Mouse (Mus musculus): Measurements from ENCODE around the gene Zfp954. TPM values are rescaled to one million over a fixed set of nuclear protein-coding genes. Genes with fewer than 3 reads are reported as not detected.

Zfp954 gene
- polyA plus RNA-seq (2017; shearing (Covaris generic)): 10 to 100 TPM; 24.7 to 37.2 (median 30.6) TPM

DNA sequence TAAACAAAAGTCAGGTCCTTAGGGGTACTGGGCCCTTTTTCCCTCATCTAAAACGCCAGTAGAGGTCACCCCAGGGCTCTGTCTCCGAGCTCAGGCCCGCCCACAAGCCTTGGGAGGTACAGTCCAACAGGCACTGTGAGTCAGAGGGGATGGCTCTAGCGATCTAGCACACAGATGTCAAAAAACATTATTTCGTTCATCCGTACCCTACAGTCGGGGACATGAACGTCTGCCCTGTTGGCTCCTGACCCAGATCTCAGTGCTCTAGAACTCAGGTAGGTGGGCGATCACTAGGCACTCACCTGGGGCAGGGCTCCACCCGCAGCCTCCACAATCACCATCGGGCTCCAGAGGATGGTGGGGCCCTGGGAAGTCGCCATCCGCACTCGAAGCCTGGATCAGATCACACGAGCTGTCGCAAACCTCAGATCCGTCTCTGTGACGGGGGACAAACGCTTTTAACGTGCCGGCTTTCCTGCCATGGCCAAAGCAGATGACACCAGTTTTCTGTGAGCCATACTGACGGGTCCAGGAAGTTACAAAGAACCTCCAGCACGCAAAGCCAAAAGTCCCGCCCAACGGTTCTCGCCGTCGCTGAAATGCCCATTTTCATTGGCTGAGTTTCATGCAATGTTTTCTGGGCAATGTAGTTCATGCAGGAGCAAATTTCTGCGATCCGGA lies at the start of gene Zfp954:
Zfp954 (minus strand) TSS at position 568 of the 681 bp plus-strand sequence.
- peak; percentile 94 for ATAC-seq

- ATAC-seq: no peak
Measured at GRCm38 (mm10) chr7:7145991-7146608, 24.8 kb upstream of the Zfp954 start.

GRCm38 (mm10) chr7:7144215-7144614 lies 22.9 kb upstream of the Zfp954 start:
- no peak for ATAC-seq

GRCm38 (mm10) chr7:7136379-7136866 lies 15.1 kb upstream of the Zfp954 start, which contains the start of gene Zfp773:
Gene Zfp773, minus strand, starts transcription at chr7:7136755.
- peak; percentile 99 for ATAC-seq

- ATAC-seq: no peak
Measured at GRCm38 (mm10) chr7:7132751-7133150, 11.5 kb upstream of the Zfp954 start.

- ATAC-seq: peak; percentile 71
Measured at GRCm38 (mm10) chr7:7130491-7131124, 9.3 kb upstream of the Zfp954 start.

GRCm38 (mm10) chr7:7121602-7121980 lies 303 bp upstream of the Zfp954 start:
- peak; percentile 6 for ATAC-seq

DNA sequence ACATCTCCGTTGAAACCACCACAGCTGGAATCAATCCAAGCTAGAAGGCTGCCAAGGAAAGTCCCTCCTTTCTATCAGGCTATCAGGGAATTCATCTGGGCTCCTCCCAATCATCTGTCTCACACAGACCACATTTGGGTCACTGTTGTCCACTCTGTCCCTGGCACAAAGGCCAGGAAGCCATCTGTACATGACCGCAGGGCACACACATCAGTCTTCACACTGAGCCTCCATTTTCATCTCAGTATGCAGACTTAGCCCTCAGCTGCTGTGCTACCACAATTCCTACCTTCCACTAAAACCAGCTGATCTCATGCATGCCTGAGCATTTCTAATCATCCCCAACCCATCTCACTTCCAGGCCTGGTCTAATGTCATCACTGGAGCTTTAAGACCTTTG lies 2.8 kb downstream of the Zfp954 start:
- ATAC-seq: no peak

DNA sequence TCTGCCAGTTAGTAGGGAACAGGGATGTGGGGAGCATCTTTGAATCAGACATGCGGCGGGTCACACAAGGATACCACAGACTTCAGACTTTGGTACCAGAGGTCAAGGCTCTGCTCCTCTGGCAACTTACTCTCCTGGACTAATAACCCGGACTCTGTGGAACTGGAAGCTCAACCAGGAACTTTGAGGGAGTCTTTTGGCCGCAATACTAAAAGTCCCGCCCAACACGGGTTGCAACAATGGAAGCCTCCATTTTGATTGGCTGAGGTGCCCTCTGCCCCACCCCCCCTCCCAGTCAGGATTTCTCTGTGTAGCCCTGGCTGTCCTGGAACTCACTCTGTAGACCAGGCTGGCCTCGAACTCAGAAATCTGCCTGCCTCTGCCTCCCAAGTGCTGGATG lies 12.8 kb downstream of the Zfp954 start:
- ATAC-seq: no peak

Other genes starting within 250 kb of the Zfp954 start
- gene Aurkc, start 126.2 kb downstream of the Zfp954 start, polyA plus RNA-seq (2017; shearing (Covaris generic)): not detected
- gene Zfp773, start 15.3 kb upstream of the Zfp954 start, polyA plus RNA-seq (2017; shearing (Covaris generic)): 10 to 100 TPM in 2 of 3 experiments, 1 to 10 TPM in 1; 7.6 to 19.3 (median 14.2) TPM
- 1 to 10 TPM; 2.6 to 4.9 (median 3.1) TPM for gene Zfp418, start 49.8 kb upstream of the Zfp954 start, polyA plus RNA-seq (2017; shearing (Covaris generic))
- gene Zfp772, start 88.5 kb upstream of the Zfp954 start, polyA plus RNA-seq (2017; shearing (Covaris generic)): 1 to 10 TPM; 3.0 to 4.7 (median 4.1) TPM
- under 1 TPM in 2 of 3 experiments, not detected in 1; 0.21 to 0.24 TPM for gene Vmn2r29, start 125.8 kb upstream of the Zfp954 start, polyA plus RNA-seq (2017; shearing (Covaris generic))
- gene Gm45844, start 156.8 kb upstream of the Zfp954 start, polyA plus RNA-seq (2017; shearing (Covaris generic)): 1 to 10 TPM in 1 of 3 experiments, under 1 TPM in 2; 0.40 to 1.9 (median 0.79) TPM
- gene Clcn4, start 179.4 kb upstream of the Zfp954 start, polyA plus RNA-seq (2017; shearing (Covaris generic)): 10 to 100 TPM; 67.7 to 72.6 (median 69.7) TPM
- not detected for gene Vmn2r30, start 216.1 kb upstream of the Zfp954 start, polyA plus RNA-seq (2017; shearing (Covaris generic))